22 mouse cellular contexts compared by ENCODE assay signal in the genomic region with DNA sequence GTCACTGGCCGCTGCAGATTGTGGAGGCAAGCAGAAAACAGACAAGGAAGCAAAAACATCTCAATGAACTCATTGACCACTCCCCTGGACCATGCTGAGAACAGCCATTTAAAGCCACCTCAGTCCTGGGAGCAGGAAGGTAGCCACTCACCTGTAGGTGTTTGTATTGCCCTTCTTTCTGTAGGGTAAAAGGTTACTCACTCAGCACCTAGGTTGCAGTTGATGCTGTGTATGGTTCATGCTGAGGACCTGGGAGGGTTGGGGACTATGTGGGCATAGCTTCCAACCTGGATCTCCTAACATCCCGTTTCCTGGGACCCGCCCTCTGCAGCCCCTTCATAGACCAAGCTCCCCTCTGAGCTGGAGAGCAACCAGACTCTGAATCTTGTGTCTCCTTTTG. TPM values are rescaled to one million over a fixed set of nuclear protein-coding genes. Genes with fewer than 3 reads are reported as not detected.
"Had no signal": no experiment of that assay in that cellular context is flagged by ENCODE, and none has a peak within 500 bp of the region (broad histone marks: within the 10 kb centered on the region; RNA-seq: fewer than 3 reads in every experiment).

No protein-coding gene starts in this region.

- H3K27me3 ChIP-seq: heart, embryonic 13.5 days; heart, embryonic 15.5 days; intestine, embryonic 15.5 days; limb, embryonic 12.5 days had no signal

- DNase-seq: gastrocnemius, postnatal 10 days; kidney, adult 18-20 months; kidney, adult 8-10 months; kidney, postnatal 14 days; liver had no signal

- H3K36me3 ChIP-seq: heart, embryonic 13.5 days; heart, embryonic 15.5 days; intestine, embryonic 15.5 days; kidney, embryonic 15.5 days had no signal

- ATAC-seq: hindbrain, embryonic 16.5 days; inflammation-experienced regulatory T-cells, adult 6 months had no signal

- H3K4me3 ChIP-seq: gastrocnemius, adult 2 months; heart, adult 2 months; heart, embryonic 13.5 days; heart, embryonic 15.5 days; intestine, embryonic 15.5 days; kidney, embryonic 15.5 days; layer of hippocampus, adult 2 months; left cerebral cortex, adult 2 months; limb, embryonic 10.5 days; limb, embryonic 12.5 days had no signal

- H3K4me2 ChIP-seq: heart, embryonic 11.5 days; heart, embryonic 13.5 days; heart, embryonic 15.5 days; hindbrain, embryonic 14.5 days; intestine, embryonic 15.5 days; liver, embryonic 11.5 days had no signal

- H3K9me3 ChIP-seq: heart, embryonic 13.5 days; heart, embryonic 15.5 days; intestine, embryonic 15.5 days; kidney, embryonic 15.5 days; limb, embryonic 10.5 days; limb, embryonic 12.5 days had no signal

- H3K9ac ChIP-seq: heart, embryonic 13.5 days; heart, embryonic 15.5 days; hindbrain, embryonic 14.5 days; intestine, embryonic 15.5 days; kidney, embryonic 15.5 days; limb, embryonic 12.5 days had no signal

- H3K27ac ChIP-seq: gastrocnemius, adult 2 months; heart, adult 2 months; heart, embryonic 13.5 days; heart, embryonic 15.5 days; hindbrain, embryonic 14.5 days; intestine, embryonic 15.5 days; kidney, postnatal 0 days; layer of hippocampus, adult 2 months; left cerebral cortex, adult 2 months; limb, embryonic 10.5 days; limb, embryonic 12.5 days had no signal

RNA-seq across cellular contexts. Expression of a gene that starts 14.8 kb away (rescaled TPM):
- total RNA-seq: hematopoietic stem cell, adult 5-6 weeks had no signal
- polyA plus RNA-seq: inflammation-experienced regulatory T-cells, adult 6 months had no signal
